Mouse (Mus musculus) liver, embryonic 11.5 days (tissue): ENCODE measurements around the gene Notch4. TPM values are rescaled to one million over a fixed set of nuclear protein-coding genes. Genes with fewer than 3 reads are reported as not detected.

ENCODE experiments used
- ATAC-seq: fragments of 200-750 bp; cut with Nextera tagmentation; replicated peaks from 2 replicates; pipeline ENCODE4 v1.8.0; 2017; ENCODE audit warnings: moderate number of reproducible peaks, mild to moderate bottlenecking, moderate TSS enrichment, moderate library complexity; ENCODE audit not compliant: low FRiP score
- DNase-seq: peaks from one replicate; pipeline ENCODE4 v3.0.0-alpha.2; 2017; ENCODE audit warnings: low spot score
- H3K27ac ChIP-seq: fragments of 300-500 bp; sonication (generic); 2 replicates; pipeline ENCODE4 v1.5.1; 2014; ENCODE audit warnings: mild to moderate bottlenecking, low read depth, low read length, control low read depth
- H3K27me3 ChIP-seq: fragments of 300-500 bp; sonication (generic); replicated peaks from 2 replicates; pipeline ENCODE4 v1.6.1; 2014; ENCODE audit warnings: low read length, mixed read lengths; ENCODE audit not compliant: control insufficient read depth, insufficient read depth
- H3K36me3 ChIP-seq: fragments of 300-500 bp; sonication (generic); 2 replicates; pipeline ENCODE4 v1.6.1; 2014; ENCODE audit warnings: mild to moderate bottlenecking, low read length, moderate library complexity, mixed read lengths; ENCODE audit not compliant: control insufficient read depth, insufficient read depth
- H3K4me1 ChIP-seq: fragments of 300-500 bp; sonication (generic); replicated peaks from 2 replicates; pipeline ENCODE4 v1.6.1; 2014; ENCODE audit warnings: low read length, mixed read lengths; ENCODE audit not compliant: control insufficient read depth, insufficient read depth
- H3K4me2 ChIP-seq: fragments of 300-500 bp; sonication (generic); 2 replicates; pipeline ENCODE4 v1.6.1; 2014; ENCODE audit warnings: mild to moderate bottlenecking, control low read depth, moderate library complexity
- H3K4me3 ChIP-seq: fragments of 300-500 bp; sonication (generic); 2 replicates; pipeline ENCODE4 v1.5.1; 2014; ENCODE audit warnings: low read depth, low read length, control low read depth
- H3K9ac ChIP-seq: fragments of 300-500 bp; sonication (generic); 2 replicates; pipeline ENCODE4 v1.6.1; 2014; ENCODE audit warnings: low read depth, low read length, control low read depth
- H3K9me3 ChIP-seq: fragments of 300-500 bp; sonication (generic); 2 replicates; pipeline ENCODE4 v1.6.1; 2016; ENCODE audit warnings: low read length, inconsistent platforms, mixed read lengths; ENCODE audit not compliant: control insufficient read depth
- WGBS: fragments of 180-500 bp; shearing (Covaris S2); extraction: QIAGEN DNeasy Blood & Tissue Kit; methylation state at CpG from one replicate; pipeline ENCODE4 v1.1.7; 2014; 5-methylcytosine and 5-hydroxymethylcytosine counted together
- polyA plus RNA-seq: library from polyadenylated mRNA; unstranded; fragments of >200 nt; fragmentation: Nextera tagmentation; extraction: Ambion mirVana; gene quantifications from 2 replicates; pipeline ENCODE4 v1.2.1, GENCODE M21; 2014

Notch4 gene
- polyA plus RNA-seq, 1 experiment from 2014 or later: 4.1 TPM

DNA sequence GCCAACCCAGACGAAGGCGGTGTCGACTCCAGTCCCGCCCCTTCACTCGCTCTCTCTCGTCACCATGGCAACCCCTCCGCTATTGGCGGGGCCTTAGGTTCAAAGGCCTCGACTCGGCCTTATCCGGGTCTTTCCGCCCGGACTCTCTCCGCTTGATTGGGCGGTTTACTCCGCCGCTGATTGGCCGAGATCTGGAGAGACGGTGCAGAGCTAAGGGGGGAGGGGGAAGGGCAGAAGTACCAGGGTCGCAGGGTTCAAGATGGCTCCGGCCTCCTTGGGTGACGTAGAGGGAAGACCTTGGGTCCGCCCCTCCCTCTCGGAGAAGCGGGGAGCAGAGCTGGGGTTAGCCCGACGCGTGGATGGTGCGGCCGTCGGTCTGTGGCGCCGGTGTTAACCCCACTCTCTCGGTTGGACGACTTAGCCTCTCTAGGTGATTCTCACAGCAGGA lies 40.0 kb downstream of the Notch4 start, which contains the start of gene Agpat1:
Gene Agpat1 (plus strand): TSS at position 202 of the 448 bp plus-strand sequence.
- Histone ChIP-seq H3K9me3 (no peaks in the 10 kb centered on the region), H3K4me1 (peaks cover 27% of the 10 kb centered on the region), H3K27me3 (no peaks in the 10 kb centered on the region), H3K4me3 (peak within 1 kb of the TSS; percentile 98), H3K9ac (peak within 1 kb of the TSS; percentile 90), H3K36me3 (peaks cover 11% of the 10 kb centered on the region), H3K4me2 (peak within 1 kb of the TSS; percentile 95), H3K27ac (peak within 1 kb of the TSS; percentile 95)
- WGBS: under 1% methylated on average over 35 of the region's 35 CpGs
- ATAC-seq: peak; percentile 84
- DNase-seq: peak; percentile 99

DNA sequence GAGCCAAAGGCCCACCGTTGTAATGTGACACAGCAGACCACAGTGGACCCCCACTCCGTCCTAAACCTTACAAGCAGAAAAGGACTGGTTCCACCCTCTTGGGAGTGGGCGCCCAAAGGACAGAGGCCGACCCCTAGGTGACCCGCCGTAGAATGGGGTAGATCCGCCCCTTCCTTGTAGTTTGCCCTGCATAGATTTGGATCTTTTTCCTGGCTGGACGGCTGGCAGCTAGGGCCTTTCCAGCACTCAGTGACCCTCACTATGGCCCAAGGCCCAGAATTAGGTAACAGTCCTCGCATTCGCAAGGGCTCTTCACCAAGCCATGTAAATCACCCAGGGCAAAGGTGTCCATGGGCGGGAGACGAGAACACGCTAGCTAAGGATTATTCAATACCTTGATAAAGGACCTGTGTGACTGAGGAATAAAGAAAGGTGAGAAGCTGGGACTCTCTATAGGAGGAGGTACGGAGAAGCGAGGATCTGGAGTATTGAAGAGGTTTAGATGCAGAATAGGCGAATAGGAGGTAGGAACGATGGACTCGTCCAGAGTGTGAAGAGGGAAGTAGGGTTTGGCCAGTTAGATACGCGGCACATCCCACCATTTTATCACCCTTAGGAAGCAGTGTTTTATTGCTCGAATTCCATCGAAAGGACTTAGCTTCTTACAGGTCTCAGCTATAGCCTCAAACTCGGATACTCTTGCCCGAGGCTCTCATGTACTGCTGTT lies 40.6 kb downstream of the Notch4 start:
- no peak for DNase-seq

DNA sequence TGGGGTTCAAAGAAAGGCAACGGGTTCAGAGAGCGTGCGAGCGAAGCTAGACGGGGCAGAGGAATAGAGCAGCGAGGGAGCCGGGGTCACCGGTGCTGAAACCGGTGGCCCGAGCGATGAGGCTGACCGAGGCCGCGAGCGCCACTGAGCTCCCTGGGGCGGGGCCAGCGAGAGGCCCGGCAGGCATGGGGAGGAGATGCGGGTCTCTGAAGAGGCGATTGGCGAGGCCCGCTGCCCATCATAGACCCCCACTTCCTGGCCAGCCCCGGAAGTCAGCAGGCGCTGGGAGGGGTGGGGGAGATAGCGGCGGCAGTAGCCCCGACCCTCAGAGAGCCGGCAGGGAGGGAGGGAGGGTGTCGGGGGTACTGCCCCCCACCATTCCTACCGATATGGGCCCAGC lies 41.5 kb downstream of the Notch4 start:
- peak overlapping the region; percentile 95 for H3K27ac ChIP-seq
- H3K4me1 ChIP-seq: peaks cover 25% of the 10 kb centered on the region
- WGBS: 1% methylated on average over 30 of the region's 30 CpGs
- peak overlapping the region; percentile 87 for H3K9ac ChIP-seq
- peaks cover 10% of the 10 kb centered on the region; the same call in 1 of the 2 replicates for H3K36me3 ChIP-seq
- H3K4me3 ChIP-seq: peak overlapping the region; percentile 98
- H3K4me2 ChIP-seq: peak overlapping the region; percentile 95
- no peaks in the 10 kb centered on the region for H3K27me3 ChIP-seq
- ATAC-seq (peak; percentile 61), DNase-seq (peak; percentile 94)
- H3K9me3 ChIP-seq: no peaks in the 10 kb centered on the region

More for the DNA sequence above, 40.6 kb downstream of the Notch4 start:
- Histone ChIP-seq H3K27me3 (no peaks in the 10 kb centered on the region), H3K36me3 (peaks cover 11% of the 10 kb centered on the region), H3K4me2 (peak overlapping the region; percentile 95), H3K27ac (peak overlapping the region; percentile 95), H3K9ac (peak overlapping the region; percentile 87), H3K9me3 (no peaks in the 10 kb centered on the region), H3K4me1 (peaks cover 25% of the 10 kb centered on the region), H3K4me3 (peak overlapping the region; percentile 98)
- 15% methylated on average over 24 of the region's 24 CpGs for WGBS
- no peak for ATAC-seq

DNA sequence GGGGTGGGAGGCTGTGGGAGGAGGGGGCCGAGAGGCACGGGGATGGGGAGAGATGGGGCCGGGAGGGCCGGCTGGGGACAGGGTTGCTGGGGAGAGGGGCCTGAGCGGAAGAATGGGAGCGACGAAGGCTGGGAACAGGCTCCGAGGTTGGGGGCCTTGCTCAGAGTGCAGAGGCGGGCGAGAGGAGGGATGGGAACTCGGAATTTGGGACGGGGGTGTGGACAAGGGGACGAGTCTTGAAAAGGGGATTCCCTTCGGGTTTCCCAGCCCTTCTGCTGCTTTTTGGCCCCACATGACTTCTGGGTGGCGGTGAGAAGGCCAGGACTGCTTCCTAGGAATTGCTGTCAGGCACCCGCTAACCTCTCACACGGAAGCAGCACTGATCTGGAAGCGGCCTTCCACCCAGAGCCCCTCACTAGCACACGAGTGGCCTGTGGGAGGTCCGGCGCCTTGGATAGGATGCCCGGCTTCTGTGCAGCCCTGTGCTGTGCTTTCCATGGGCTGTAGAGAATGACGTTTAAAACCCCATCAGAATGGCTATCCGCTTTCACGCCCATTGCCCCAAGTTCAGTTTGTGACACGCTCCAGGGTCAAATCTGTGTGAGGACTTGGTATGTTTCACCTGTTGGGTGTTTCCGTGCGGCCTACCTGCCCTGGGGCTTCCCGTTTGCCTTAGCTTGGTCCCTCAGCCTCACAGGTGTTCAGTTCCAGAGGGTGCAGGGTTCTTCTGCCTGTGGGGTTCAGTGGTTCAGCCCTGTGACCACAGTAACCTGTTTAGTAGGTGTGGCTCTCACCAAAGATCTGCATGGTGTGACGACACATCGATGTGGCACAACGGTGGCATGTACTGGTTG lies 42.3 kb downstream of the Notch4 start:
- peaks cover 25% of the 10 kb centered on the region for H3K4me1 ChIP-seq
- peak overlapping the region; percentile 95 for H3K4me2 ChIP-seq
- no peaks in the 10 kb centered on the region for H3K9me3 ChIP-seq
- H3K36me3 ChIP-seq: peaks cover 16% of the 10 kb centered on the region
- H3K9ac ChIP-seq: peak overlapping the region; percentile 87
- H3K4me3 ChIP-seq: peak overlapping the region; percentile 98
- H3K27ac ChIP-seq: peak overlapping the region; percentile 70
- no peaks in the 10 kb centered on the region for H3K27me3 ChIP-seq
- WGBS: 16% methylated on average over 32 of the region's 32 CpGs
- ATAC-seq (no peak), DNase-seq (no peak)

DNA sequence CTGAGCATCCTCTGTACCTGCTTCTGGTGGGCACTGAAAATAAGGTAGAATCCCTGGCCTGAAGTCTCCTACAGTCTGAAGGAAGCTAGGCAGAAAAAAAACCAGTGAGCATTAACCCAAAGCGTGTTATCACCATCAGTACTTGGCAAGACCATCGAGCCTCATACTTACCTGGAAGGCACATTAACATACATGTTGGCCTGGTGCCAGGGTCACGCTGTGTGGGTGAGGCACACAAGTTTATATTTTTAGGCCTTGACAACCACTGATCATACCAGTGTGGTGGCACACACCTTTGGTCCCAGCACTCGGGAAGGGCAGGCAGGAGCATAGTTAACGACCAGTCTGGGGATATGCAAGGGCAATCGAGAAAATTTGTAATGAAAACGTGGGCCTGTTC lies 43.9 kb downstream of the Notch4 start:
- H3K36me3 ChIP-seq: peaks cover 20% of the 10 kb centered on the region
- no peak for DNase-seq
- no peak for ATAC-seq
- WGBS: 87% methylated on average over 7 of the region's 7 CpGs
- no peak overlapping the region for H3K9ac ChIP-seq
- H3K4me2 ChIP-seq: 0 out of 2 replicates have a peak overlapping the region, but pooled peaks have one; percentile 20
- H3K27me3 ChIP-seq: no peaks in the 10 kb centered on the region
- H3K9me3 ChIP-seq: no peaks in the 10 kb centered on the region
- H3K27ac ChIP-seq: no peak overlapping the region
- no peak overlapping the region for H3K4me3 ChIP-seq
- H3K4me1 ChIP-seq: peaks cover 23% of the 10 kb centered on the region

DNA sequence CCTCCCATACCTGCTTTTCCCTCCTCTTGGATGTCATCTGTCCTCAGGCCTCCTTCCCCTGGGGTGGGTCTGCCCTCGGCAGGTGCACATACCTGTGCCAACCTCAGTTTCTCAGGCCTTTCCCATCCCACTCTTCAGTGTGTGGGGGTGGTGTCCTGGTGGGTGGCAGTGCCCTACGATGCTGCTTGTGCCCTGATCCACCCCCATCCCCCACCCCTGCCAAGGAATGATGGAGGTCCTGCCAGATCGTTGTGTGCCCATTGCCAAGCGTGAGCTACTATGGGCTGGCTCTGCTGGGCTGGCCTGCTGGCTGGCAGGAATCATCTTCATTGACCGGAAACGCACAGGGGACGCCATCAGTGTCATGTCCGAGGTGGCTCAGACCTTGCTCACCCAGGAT lies 47.0 kb downstream of the Notch4 start:
- WGBS: 94% methylated on average over 8 of the region's 8 CpGs
- H3K27me3 ChIP-seq: no peaks in the 10 kb centered on the region

DNA sequence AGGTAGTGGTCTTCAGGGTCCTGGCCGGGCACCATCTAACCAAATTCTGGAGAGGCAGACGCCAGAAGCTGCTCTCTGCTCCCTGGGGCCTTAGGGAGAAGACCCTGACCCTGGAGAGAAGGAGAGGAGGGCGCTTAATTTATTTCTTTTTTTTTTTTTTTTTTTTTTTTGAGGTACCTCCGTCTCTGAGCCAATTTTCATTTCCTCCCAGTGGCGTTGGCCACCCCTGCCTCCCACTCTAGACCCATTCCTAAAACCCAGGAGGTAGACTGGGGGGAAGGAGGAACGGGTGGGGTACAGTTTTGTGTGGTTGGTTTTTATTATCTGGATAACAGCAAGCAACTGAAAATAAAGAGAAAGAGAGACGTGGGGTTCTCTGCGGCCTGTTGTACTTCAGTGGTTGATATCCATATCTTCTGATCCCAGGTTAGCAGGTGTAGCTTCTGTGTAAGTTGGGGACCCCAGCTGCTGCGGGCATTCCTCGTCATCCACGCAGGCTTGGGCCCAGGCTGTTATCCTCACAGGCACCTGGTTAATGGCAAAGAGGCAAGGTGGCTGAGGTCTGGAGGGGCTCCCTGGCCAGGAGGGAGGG lies 49.1 kb downstream of the Notch4 start:
- H3K4me2 ChIP-seq: no peak overlapping the region
- peak overlapping the region; percentile 71 for H3K27ac ChIP-seq
- peak overlapping the region; percentile 20; the same call in 1 of the 2 replicates for H3K9ac ChIP-seq
- H3K4me1 ChIP-seq: peaks cover 13% of the 10 kb centered on the region
- H3K4me3 ChIP-seq: no peak overlapping the region
- WGBS: 59% methylated on average over 11 of the region's 11 CpGs
- no peaks in the 10 kb centered on the region for H3K27me3 ChIP-seq
- H3K9me3 ChIP-seq: no peaks in the 10 kb centered on the region
- ATAC-seq: peak; percentile 58
- H3K36me3 ChIP-seq: peaks cover 26% of the 10 kb centered on the region
- DNase-seq: no peak

More for the DNA sequence above, 47.0 kb downstream of the Notch4 start:
- ATAC-seq (no peak), DNase-seq (no peak)
- H3K36me3 ChIP-seq: peaks cover 26% of the 10 kb centered on the region
- no peak overlapping the region for H3K4me3 ChIP-seq
- no peak overlapping the region for H3K4me2 ChIP-seq
- H3K4me1 ChIP-seq: peaks cover 24% of the 10 kb centered on the region
- H3K27ac ChIP-seq: no peak overlapping the region
- H3K9ac ChIP-seq: no peak overlapping the region
- no peaks in the 10 kb centered on the region for H3K9me3 ChIP-seq

DNA sequence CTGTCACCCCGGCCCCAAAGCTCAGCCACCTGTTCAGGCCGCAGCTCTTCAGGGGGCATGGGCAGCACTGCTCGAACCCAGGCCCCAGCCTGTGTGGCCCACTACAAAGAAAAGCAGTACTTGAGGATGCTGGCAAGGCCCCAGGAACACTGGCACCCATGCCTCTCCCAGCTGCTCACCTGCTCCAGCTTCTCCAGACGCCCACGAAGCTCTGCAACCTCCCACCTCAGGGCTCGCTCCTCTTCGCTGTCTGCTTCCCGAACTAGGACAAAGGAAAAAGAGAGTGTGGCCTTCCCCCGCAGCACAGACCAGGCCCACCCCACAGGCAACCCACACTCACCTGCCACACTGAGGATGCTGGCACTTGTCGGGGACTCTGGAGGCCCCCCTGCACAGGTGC lies 49.8 kb downstream of the Notch4 start:
- H3K4me2 ChIP-seq: no peak overlapping the region
- ATAC-seq (no peak; the same call in 1 of the 2 replicates), DNase-seq (no peak)
- H3K4me3 ChIP-seq: no peak overlapping the region
- peaks cover 26% of the 10 kb centered on the region for H3K36me3 ChIP-seq
- no peaks in the 10 kb centered on the region for H3K27me3 ChIP-seq
- 0 out of 2 replicates have a peak overlapping the region, but pooled peaks have one; percentile 20 for H3K9ac ChIP-seq
- H3K9me3 ChIP-seq: no peaks in the 10 kb centered on the region
- WGBS: 89% methylated on average over 10 of the region's 10 CpGs
- peaks cover 9% of the 10 kb centered on the region for H3K4me1 ChIP-seq
- peak overlapping the region; percentile 71; the same call in 1 of the 2 replicates for H3K27ac ChIP-seq
